Mouse (Mus musculus): ENCODE data around the gene Tnfaip1.

GRCm38 (mm10) chr11:78536080-78536689 is at the start of gene Tnfaip1, which contains the start of gene Ift20:
- TF ChIP-seq CTCF (IDR thresholded peaks at IDR 0.05; ENCODE audit: low read depth) (no peak), EP300 (IDR thresholded peaks at IDR 0.05; ENCODE audit: low read depth) (no peak)
